Mouse (Mus musculus): ENCODE measurements around the gene Zdhhc16. TPM values are rescaled to one million over a fixed set of nuclear protein-coding genes. Genes with fewer than 3 reads are reported as not detected.

Zdhhc16 gene
- total RNA-seq, 2 experiments from 2014 or later, result 39.3 to 48.9 TPM

- no peak for DNase-seq (ENCODE audit: extremely low spot score in 1 of 2, low spot score in 2 of 2)
- H3K4me3 ChIP-seq, result peak overlapping the region; percentile 74
- TF ChIP-seq CTCF (IDR thresholded peaks at IDR 0.05), result no peak
- intact Hi-C loops (cut with DNase I), result loop anchor here (2.0 kb wide), 1 partner anchor 46 kb away; no protein-coding TSS in a partner anchor
- peak overlapping the region; percentile 89 for H3K27ac ChIP-seq
Measured at GRCm38 (mm10) chr19:41980422-41980818, 47.1 kb downstream of the Zdhhc16 start.

- intact Hi-C loops (cut with DNase I), result loop anchor here (2.0 kb wide), 1 partner anchor 46 kb away; no protein-coding TSS in a partner anchor
- TF ChIP-seq CTCF (IDR thresholded peaks at IDR 0.05), result peak; percentile 8
- Histone ChIP-seq H3K27ac (peak within 1 kb of the TSS; percentile 89), H3K4me3 (peak within 1 kb of the TSS; percentile 74)
- DNase-seq (ENCODE audit: extremely low spot score in 1 of 2, low spot score in 2 of 2), result peak; percentile 98
Measured at GRCm38 (mm10) chr19:41980819-41981594, 47.7 kb downstream of the Zdhhc16 start, which contains the start of gene Mms19. TSS of gene Mms19 (minus strand) at chr19:41981157.

GRCm38 (mm10) chr19:41981595-41981927, 48.3 kb downstream of the Zdhhc16 start, which contains the start of gene Ubtd1:
TSS of gene Ubtd1 (plus strand) at chr19:41981763.
- intact Hi-C loops (cut with DNase I), result loop anchor here (2.0 kb wide), 1 partner anchor 45 kb away; no protein-coding TSS in a partner anchor
- Histone ChIP-seq H3K4me3 (peak within 1 kb of the TSS; percentile 74), H3K27ac (peak within 1 kb of the TSS; percentile 89)
- no peak for DNase-seq (ENCODE audit: extremely low spot score in 1 of 2, low spot score in 2 of 2)
- TF ChIP-seq CTCF (IDR thresholded peaks at IDR 0.05), result no peak

GRCm38 (mm10) chr19:41981931-41982790, 48.9 kb downstream of the Zdhhc16 start:
- TF ChIP-seq CTCF (IDR thresholded peaks at IDR 0.05), result no peak
- DNase-seq (ENCODE audit: extremely low spot score in 1 of 2, low spot score in 2 of 2), result no peak
- intact Hi-C loops (cut with DNase I), result loop anchor here (2.0 kb wide), 1 partner anchor 45 kb away; no protein-coding TSS in a partner anchor

GRCm38 (mm10) chr19:41982791-41983150, 49.5 kb downstream of the Zdhhc16 start:
- intact Hi-C loops (cut with DNase I), result no loop called here
- Histone ChIP-seq H3K27ac (no peak overlapping the region; the same call in 1 of the 2 replicates), H3K4me3 (peak overlapping the region; percentile 74)
- DNase-seq (ENCODE audit: extremely low spot score in 1 of 2, low spot score in 2 of 2), result no peak
- TF ChIP-seq CTCF (IDR thresholded peaks at IDR 0.05), result no peak

More at GRCm38 (mm10) chr19:41981931-41982790, 48.9 kb downstream of the Zdhhc16 start:
- Histone ChIP-seq H3K27ac (peak overlapping the region; percentile 81), H3K4me3 (peak overlapping the region; percentile 74)

- TF ChIP-seq CTCF (IDR thresholded peaks at IDR 0.05), result no peak
- H3K27ac ChIP-seq, result no peak overlapping the region
- DNase-seq (ENCODE audit: extremely low spot score in 1 of 2, low spot score in 2 of 2), result no peak
- no peak overlapping the region for H3K4me3 ChIP-seq
- intact Hi-C loops (cut with DNase I), result loop anchor here (5.0 kb wide), 1 partner anchor 101 kb away; the partner anchor contains the start of gene Morn4
Measured at GRCm38 (mm10) chr19:41985994-41986393, 52.7 kb downstream of the Zdhhc16 start.

- intact Hi-C loops (cut with DNase I), result loop anchor here (5.0 kb wide), 1 partner anchor 100 kb away; the partner anchor contains the start of gene Morn4
- Histone ChIP-seq H3K27ac (no peak overlapping the region), H3K4me3 (no peak overlapping the region)
- DNase-seq (ENCODE audit: extremely low spot score in 1 of 2, low spot score in 2 of 2), result no peak
- TF ChIP-seq CTCF (IDR thresholded peaks at IDR 0.05), result no peak
Measured at GRCm38 (mm10) chr19:41987206-41987605, 53.9 kb downstream of the Zdhhc16 start.

- DNase-seq (ENCODE audit: extremely low spot score in 1 of 2, low spot score in 2 of 2), result no peak
- no peak for TF ChIP-seq CTCF (IDR thresholded peaks at IDR 0.05)
- Histone ChIP-seq H3K27ac (no peak overlapping the region), H3K4me3 (no peak overlapping the region)
- intact Hi-C loops (cut with DNase I), result loop anchor here (5.0 kb wide), 1 partner anchor 97 kb away; the partner anchor contains the start of gene Morn4
Measured at GRCm38 (mm10) chr19:41989810-41990209, 56.5 kb downstream of the Zdhhc16 start.

- Histone ChIP-seq H3K27ac (no peak overlapping the region), H3K4me3 (no peak overlapping the region)
- no peak for TF ChIP-seq CTCF (IDR thresholded peaks at IDR 0.05)
- no peak for DNase-seq (ENCODE audit: extremely low spot score in 1 of 2, low spot score in 2 of 2)
- intact Hi-C loops (cut with DNase I), result no loop called here
Measured at GRCm38 (mm10) chr19:41991926-41992477, 58.7 kb downstream of the Zdhhc16 start.

- TF ChIP-seq CTCF (IDR thresholded peaks at IDR 0.05), result no peak
- no peak for DNase-seq (ENCODE audit: extremely low spot score in 1 of 2, low spot score in 2 of 2)
- intact Hi-C loops (cut with DNase I), result no loop called here
- Histone ChIP-seq H3K4me3 (no peak overlapping the region), H3K27ac (no peak overlapping the region)
Measured at GRCm38 (mm10) chr19:41992971-41993370, 59.7 kb downstream of the Zdhhc16 start.

- intact Hi-C loops (cut with DNase I), result no loop called here
- no peak overlapping the region for H3K4me3 ChIP-seq
- no peak for TF ChIP-seq CTCF (IDR thresholded peaks at IDR 0.05)
Measured at GRCm38 (mm10) chr19:41993484-41993883, 60.2 kb downstream of the Zdhhc16 start.

More at GRCm38 (mm10) chr19:41993484-41993883, 60.2 kb downstream of the Zdhhc16 start:
- DNase-seq (ENCODE audit: extremely low spot score in 1 of 2, low spot score in 2 of 2), result peak; percentile 69 to 70
- H3K27ac ChIP-seq, result no peak overlapping the region

Other genes starting within 250 kb of the Zdhhc16 start
- gene Slit1, start 189.8 kb upstream of the Zdhhc16 start, total RNA-seq (2021), result 10 to 100 TPM; 59.0 to 60.6 TPM
- gene Arhgap19, start 131.4 kb upstream of the Zdhhc16 start, total RNA-seq (2021), result 1 to 10 TPM; 3.0 to 3.3 TPM
- gene Frat1, start 103.5 kb upstream of the Zdhhc16 start, total RNA-seq (2021), result 10 to 100 TPM; 14.5 to 17.7 TPM
- 1 to 10 TPM; 7.7 to 8.4 TPM for gene Frat2, start 85.3 kb upstream of the Zdhhc16 start, total RNA-seq (2021)
- gene Rrp12, start 37.3 kb upstream of the Zdhhc16 start, total RNA-seq (2021), result 10 to 100 TPM; 33.0 to 34.1 TPM
- 100 to 1,000 TPM; 539 to 569 TPM for gene Pgam1, start 21.6 kb upstream of the Zdhhc16 start, total RNA-seq (2021)
- 10 to 100 TPM; 22.7 to 27.9 TPM for gene Exosc1, start 57 bp upstream of the Zdhhc16 start, total RNA-seq (2021)
- 10 to 100 TPM; 34.7 to 38.2 TPM for gene Mms19, start 47.7 kb downstream of the Zdhhc16 start, total RNA-seq (2021)
- gene Ubtd1, start 48.3 kb downstream of the Zdhhc16 start, total RNA-seq (2021), result 10 to 100 TPM; 10.9 to 12.1 TPM
- gene Ankrd2, start 102.5 kb downstream of the Zdhhc16 start, total RNA-seq (2021), result under 1 TPM in 1 of 2 experiments, not detected in 1; 0.42 TPM
- 1 to 10 TPM; 4.1 to 4.2 TPM for gene Hoga1, start 112.1 kb downstream of the Zdhhc16 start, total RNA-seq (2021)
- 1 to 10 TPM in 1 of 2 experiments, under 1 TPM in 1; 0.75 to 1.2 TPM for gene 4933411K16Rik, start 118.8 kb downstream of the Zdhhc16 start, total RNA-seq (2021)
- 10 to 100 TPM; 64.0 to 66.2 TPM for gene Morn4, start 152.9 kb downstream of the Zdhhc16 start, total RNA-seq (2021)
- 10 to 100 TPM; 65.6 to 67.3 TPM for gene Pi4k2a, start 157.0 kb downstream of the Zdhhc16 start, total RNA-seq (2021)
- gene Avpi1, start 195.6 kb downstream of the Zdhhc16 start, total RNA-seq (2021), result 10 to 100 TPM; 27.6 to 30.9 TPM
- gene Marveld1, start 213.9 kb downstream of the Zdhhc16 start, total RNA-seq (2021), result 10 to 100 TPM in 1 of 2 experiments, 1 to 10 TPM in 1; 8.0 to 10.6 TPM
- gene Zfyve27, start 230.5 kb downstream of the Zdhhc16 start, total RNA-seq (2021), result 100 to 1,000 TPM in 1 of 2 experiments, 10 to 100 TPM in 1; 87.7 to 107 TPM

Measured in left cerebral cortex, adult 2 months (tissue).